Mouse (Mus musculus): Measurements from ENCODE around the gene Apoh.

Gene Apoh

GRCm38 (mm10) chr11:108377680-108378362, 34.7 kb downstream of the Apoh start:
- peak in 1 of 2 experiments; percentile 6 for DNase-seq (ENCODE audit: low read depth in 1 of 2, low spot score in 2 of 2)

- no peak for DNase-seq (ENCODE audit: low read depth in 1 of 2, low spot score in 2 of 2)
Observed at GRCm38 (mm10) chr11:108378363-108378751, 35.2 kb downstream of the Apoh start.

GRCm38 (mm10) chr11:108382664-108383063, 39.5 kb downstream of the Apoh start:
- no peak for DNase-seq (ENCODE audit: low read depth in 1 of 2, low spot score in 2 of 2)

- no peak for DNase-seq (ENCODE audit: low read depth in 1 of 2, low spot score in 2 of 2)
Observed at GRCm38 (mm10) chr11:108384920-108385665, 41.9 kb downstream of the Apoh start.

- no peak for DNase-seq (ENCODE audit: low read depth in 1 of 2, low spot score in 2 of 2)
Observed at GRCm38 (mm10) chr11:108385666-108386024, 42.5 kb downstream of the Apoh start.

GRCm38 (mm10) chr11:108395061-108395460, 51.9 kb downstream of the Apoh start:
- no peak for DNase-seq (ENCODE audit: low read depth in 1 of 2, low spot score in 2 of 2)

GRCm38 (mm10) chr11:108396076-108396829, 53.1 kb downstream of the Apoh start:
- DNase-seq (ENCODE audit: low read depth in 1 of 2, low spot score in 2 of 2), result no peak

- DNase-seq (ENCODE audit: low read depth in 1 of 2, low spot score in 2 of 2), result no peak
Observed at GRCm38 (mm10) chr11:108409876-108410644, 66.9 kb downstream of the Apoh start.

GRCm38 (mm10) chr11:108416360-108416759, 73.2 kb downstream of the Apoh start:
- no peak for DNase-seq (ENCODE audit: low read depth in 1 of 2, low spot score in 2 of 2)

- DNase-seq (ENCODE audit: low read depth in 1 of 2, low spot score in 2 of 2), result no peak
Observed at GRCm38 (mm10) chr11:108418540-108418939, 75.4 kb downstream of the Apoh start.

- DNase-seq (ENCODE audit: low read depth in 1 of 2, low spot score in 2 of 2), result no peak
Observed at GRCm38 (mm10) chr11:108419242-108419641, 76.1 kb downstream of the Apoh start.

GRCm38 (mm10) chr11:108420751-108421150, 77.6 kb downstream of the Apoh start:
- DNase-seq (ENCODE audit: low read depth in 1 of 2, low spot score in 2 of 2), result no peak

GRCm38 (mm10) chr11:108423221-108423620, 80.1 kb downstream of the Apoh start:
- DNase-seq (ENCODE audit: low read depth in 1 of 2, low spot score in 2 of 2), result no peak

- no peak for DNase-seq (ENCODE audit: low read depth in 1 of 2, low spot score in 2 of 2)
Observed at GRCm38 (mm10) chr11:108424111-108424510, 81.0 kb downstream of the Apoh start.

- DNase-seq (ENCODE audit: low read depth in 1 of 2, low spot score in 2 of 2), result peak; percentile 88 to 90
Observed at GRCm38 (mm10) chr11:108424889-108425591, 81.9 kb downstream of the Apoh start, which contains the start of gene Cep112. Gene Cep112 (plus strand): TSS chr11:108425192.

- no peak for DNase-seq (ENCODE audit: low read depth in 1 of 2, low spot score in 2 of 2)
Observed at GRCm38 (mm10) chr11:108425592-108425921, 82.4 kb downstream of the Apoh start.

- DNase-seq (ENCODE audit: low read depth in 1 of 2, low spot score in 2 of 2), result no peak
Observed at GRCm38 (mm10) chr11:108426086-108426485, 82.9 kb downstream of the Apoh start.

GRCm38 (mm10) chr11:108427191-108427590, 84.0 kb downstream of the Apoh start:
- DNase-seq (ENCODE audit: low read depth in 1 of 2, low spot score in 2 of 2), result no peak

- DNase-seq (ENCODE audit: low read depth in 1 of 2, low spot score in 2 of 2), result no peak
Observed at GRCm38 (mm10) chr11:108429076-108429475, 85.9 kb downstream of the Apoh start.

GRCm38 (mm10) chr11:108443893-108444563, 100.9 kb downstream of the Apoh start:
- DNase-seq (ENCODE audit: low read depth in 1 of 2, low spot score in 2 of 2), result no peak

All from monocyte, adult 2 months (primary cell).